Mouse (Mus musculus) adrenal gland, postnatal 4 days (tissue): ENCODE results near the gene Spp2. TPM values are rescaled to one million over a fixed set of nuclear protein-coding genes. Genes with fewer than 3 reads are reported as not detected.
A peak's percentile ranks its signal among the peaks of the same experiment; 100 is the strongest.

Experiments used
- DNase-seq, 2 experiments: peaks; one replicate each; pipeline ENCODE4 v3.0.0; 2021 to 2022; ENCODE audit warnings: low spot score in 2 of 2, mixed read lengths in 2 of 2
- total RNA-seq, 2 experiments: library from RNA; stranded (reverse); gene quantifications; 2 replicates each; pipeline ENCODE4 v1.2.3; 2021

Spp2 gene
- total RNA-seq, 2 experiments from 2014 or later, result 42.2 to 83.6 TPM

DNA sequence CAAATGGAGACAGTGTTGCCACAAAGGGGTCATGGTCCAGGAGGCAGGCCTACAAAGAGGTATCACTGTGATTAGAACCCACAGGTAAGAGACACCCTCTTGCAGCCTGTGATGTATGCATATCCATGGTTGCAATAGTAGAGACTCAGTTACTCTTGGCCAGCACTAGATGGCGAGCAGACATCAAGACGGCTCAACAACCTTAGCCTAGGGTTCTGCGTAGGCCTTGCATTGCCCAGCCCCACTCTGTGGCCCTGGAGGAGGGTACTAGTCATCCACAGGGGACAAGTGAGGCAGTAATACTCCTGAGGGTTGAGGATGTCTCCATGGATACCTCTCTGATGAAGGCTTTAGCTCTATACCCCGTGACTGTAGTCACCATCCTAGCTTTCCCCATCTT lies 59.0 kb downstream of the Spp2 start:
- DNase-seq, result no peak

DNA sequence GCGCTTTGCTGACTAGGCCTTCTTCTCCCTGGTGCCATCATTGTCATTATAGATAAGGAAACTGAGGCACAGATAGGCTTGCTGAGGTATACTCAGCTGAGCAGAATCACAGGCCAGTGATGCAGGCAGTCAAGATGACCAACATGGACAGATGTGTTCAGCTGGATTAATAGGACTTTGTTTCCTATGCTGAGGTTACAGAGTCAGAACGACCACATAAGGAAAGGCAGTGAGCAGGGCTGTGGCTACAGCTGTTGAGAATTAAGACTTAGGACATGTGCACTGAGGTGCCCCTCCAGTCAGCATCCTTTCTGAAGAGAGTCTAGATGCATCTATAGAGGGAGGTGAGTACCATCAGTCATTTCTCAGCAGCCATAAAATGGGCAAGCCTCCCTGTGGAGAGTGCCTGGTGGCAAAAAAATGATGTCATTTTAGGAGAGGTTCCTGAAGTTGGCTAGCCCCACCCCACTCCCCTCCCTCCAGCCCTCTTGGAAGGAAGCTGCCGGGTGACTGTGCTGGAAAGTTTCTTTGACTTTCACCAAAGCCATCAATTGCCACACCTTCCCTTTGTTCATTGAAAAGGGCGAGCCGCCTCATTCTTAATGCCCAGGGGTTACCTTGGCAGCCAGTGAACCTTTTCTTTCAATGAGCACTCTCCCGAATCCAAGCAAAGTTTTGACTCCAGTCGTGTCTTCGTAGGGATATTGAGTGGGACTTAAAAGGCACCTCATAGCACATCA lies 59.7 kb downstream of the Spp2 start:
- DNase-seq, result no peak

DNA sequence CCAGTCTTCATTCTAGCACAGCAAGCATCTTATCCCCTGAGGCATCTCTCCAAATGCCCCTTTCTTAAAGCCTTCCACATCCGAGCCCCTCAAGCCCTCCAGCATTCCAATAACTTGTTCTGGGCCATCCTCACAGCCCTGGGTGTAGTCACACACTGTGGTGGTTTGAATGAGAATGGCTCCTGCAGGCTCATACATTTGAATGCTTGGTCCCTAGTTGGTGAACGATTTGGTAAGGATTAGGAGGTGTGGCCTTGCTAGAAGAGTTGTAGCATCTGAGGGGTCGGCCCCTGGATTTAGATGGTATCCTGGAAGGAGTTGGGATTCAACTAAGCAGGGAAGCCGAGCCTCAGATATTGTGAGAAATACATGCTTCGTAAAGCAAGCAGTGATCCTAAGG lies 61.1 kb downstream of the Spp2 start:
- DNase-seq, result no peak

DNA sequence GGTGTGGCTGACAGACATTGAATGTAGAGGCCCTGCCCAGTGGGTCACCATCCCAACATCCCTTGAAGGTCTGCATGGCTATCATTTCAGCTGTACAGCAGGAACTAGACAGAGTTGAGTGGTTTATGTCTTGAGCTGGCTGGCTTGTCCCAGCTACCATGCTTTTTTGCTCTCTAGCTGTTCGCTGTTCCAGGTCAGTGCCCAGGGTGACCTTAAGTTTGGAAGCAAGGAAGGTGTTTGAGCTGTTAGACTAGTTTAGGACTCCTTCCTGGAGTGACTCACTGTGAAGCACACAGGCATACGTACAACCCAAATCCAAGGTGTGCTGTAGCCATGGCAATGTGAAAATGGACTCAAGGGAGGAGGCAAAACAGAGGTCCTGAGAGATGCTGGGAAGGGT lies 61.6 kb downstream of the Spp2 start:
- DNase-seq, result no peak

DNA sequence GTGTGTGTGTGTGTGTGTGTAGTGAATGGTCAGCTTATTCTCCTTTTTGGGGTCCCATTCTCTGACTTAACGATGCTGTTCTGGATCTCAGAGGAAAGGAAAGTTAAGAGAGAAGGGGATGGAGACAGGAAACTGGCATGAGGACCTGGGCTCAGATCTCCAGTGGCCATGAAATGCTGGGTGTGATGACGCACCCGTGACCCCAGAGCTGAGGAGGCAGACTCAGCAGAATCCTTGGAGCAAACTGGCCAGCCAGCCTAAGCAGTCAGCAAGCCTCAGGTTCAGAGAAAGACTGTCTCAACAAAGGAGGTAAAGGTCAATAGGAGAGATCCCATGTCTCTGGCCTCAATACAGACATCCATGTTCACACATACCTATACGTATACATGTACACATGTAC lies 63.0 kb downstream of the Spp2 start:
- no peak for DNase-seq

DNA sequence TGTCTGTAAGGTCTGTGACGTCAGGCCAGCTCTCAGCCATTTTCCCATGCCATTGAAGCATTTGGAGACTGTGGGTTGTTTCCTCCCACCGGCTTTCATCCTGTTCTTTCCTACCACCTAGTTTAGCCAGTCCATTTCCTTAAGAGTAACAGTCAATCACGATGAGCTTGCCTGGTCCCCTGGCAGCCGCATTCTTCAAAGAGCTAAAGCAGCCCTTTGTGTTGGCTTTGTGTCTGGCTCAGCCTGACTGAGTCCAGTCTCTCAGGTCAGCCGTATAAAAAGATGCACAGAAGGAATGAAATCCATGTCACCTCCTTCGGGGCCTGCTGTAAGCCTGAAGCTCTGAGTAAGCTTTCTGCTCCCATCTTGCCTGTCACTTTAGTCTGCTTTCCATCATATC lies 65.5 kb downstream of the Spp2 start:
- DNase-seq, result no peak

DNA sequence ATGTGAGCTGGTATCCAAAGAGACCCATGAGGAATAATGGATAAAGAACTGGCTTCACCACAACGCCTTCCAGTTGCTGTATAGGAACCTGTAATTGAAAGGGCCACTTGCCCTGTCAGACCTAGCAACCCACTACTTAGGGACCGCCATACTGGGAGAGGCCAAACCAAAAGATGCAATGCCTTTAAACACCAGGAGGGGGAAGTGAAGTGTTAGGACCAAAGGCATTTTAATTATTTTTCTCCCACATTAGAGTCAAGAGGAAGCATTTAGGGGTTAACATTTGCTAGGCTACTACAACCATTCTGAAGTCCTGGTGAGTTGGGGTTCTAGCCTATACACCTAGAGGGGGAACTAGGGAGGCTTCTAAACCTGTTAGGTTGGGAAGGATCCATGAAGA lies 67.1 kb downstream of the Spp2 start:
- no peak for DNase-seq

DNA sequence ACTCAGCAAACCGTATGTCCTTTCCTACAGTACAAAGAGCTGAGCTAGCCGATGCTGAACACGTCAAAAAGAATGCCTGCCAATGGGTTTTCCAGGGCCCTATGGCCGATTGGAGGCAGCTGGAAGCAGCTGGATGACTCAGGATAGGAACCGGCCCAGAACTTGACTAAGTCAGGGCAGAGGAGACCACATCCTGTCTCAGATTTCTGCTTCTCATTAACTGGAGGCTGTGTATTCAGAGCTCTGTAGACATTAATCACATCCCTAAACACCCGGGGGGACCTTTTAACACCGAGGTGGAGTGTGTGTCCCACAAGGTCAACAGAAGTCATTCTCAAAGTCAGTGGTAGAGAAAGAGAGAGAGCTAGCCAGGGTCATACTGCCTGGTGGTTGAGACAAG lies 67.8 kb downstream of the Spp2 start:
- DNase-seq, result no peak

DNA sequence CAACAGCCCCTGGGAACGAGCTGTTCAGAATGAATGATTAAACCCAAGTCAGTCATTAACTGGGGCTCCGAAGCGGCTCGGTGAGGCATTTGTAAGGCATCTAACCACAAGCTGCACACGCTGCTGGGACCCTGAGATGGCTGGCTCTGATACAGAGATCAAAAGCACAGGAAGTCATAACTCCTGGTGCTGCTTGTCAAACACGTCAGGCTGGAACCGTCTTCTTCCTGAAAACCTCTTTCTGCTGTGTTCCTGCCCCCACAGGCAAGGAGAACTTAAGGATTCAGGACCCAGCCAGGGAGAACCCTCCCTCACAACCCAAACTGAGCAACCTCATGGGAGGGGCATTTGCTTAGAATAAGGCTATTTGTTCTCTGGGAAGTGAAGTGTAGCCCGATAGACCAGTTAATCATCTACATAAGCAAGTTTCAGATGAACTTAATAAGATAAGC lies 68.8 kb downstream of the Spp2 start:
- DNase-seq, result peak in 1 of 2 experiments; percentile 9

Other genes starting within 250 kb of the Spp2 start
- gene Ugt1a5, start 240.9 kb upstream of the Spp2 start, total RNA-seq, result under 1 TPM; 0.64 to 0.68 TPM
- gene Ugt1a2, start 206.4 kb upstream of the Spp2 start, total RNA-seq, result 10 to 100 TPM in 1 of 2 experiments, 1 to 10 TPM in 1; 1.0 to 31.4 TPM
- gene Dnajb3, start 201.2 kb upstream of the Spp2 start, total RNA-seq, result 1 to 10 TPM; 3.3 to 4.2 TPM
- gene Ugt1a1, start 195.0 kb upstream of the Spp2 start, total RNA-seq, result 10 to 100 TPM in 1 of 2 experiments, 1 to 10 TPM in 1; 1.5 to 43.6 TPM
- gene Mroh2a, start 180.0 kb upstream of the Spp2 start, total RNA-seq, result under 1 TPM; 0.20 to 0.42 TPM
- gene Hjurp, start 129.3 kb upstream of the Spp2 start, total RNA-seq, result 100 to 1,000 TPM; 124 to 130 TPM
- gene Trpm8, start 129.3 kb upstream of the Spp2 start, total RNA-seq, result under 1 TPM in 1 of 2 experiments, not detected in 1; 0.06 TPM
- not detected for gene Glrp1, start 103.1 kb downstream of the Spp2 start, total RNA-seq